Mouse (Mus musculus) urinary bladder, adult 2 months (tissue): Measurements from ENCODE around the gene Gm20388. TPM values are rescaled to one million over a fixed set of nuclear protein-coding genes. Genes with fewer than 3 reads are reported as not detected.

Experiments used
- DNase-seq: peaks from one replicate; pipeline ENCODE4 v3.0.0; 2022; ENCODE audit warnings: low spot score
- polyA plus RNA-seq: library from polyadenylated mRNA; depleted of rRNA; stranded (reverse); fragments of >200 nt; gene quantifications from 2 replicates; pipeline ENCODE4 v1.2.3, GENCODE M21; 2012

Gene Gm20388
- polyA plus RNA-seq, 1 experiment: 50.2 TPM

DNA sequence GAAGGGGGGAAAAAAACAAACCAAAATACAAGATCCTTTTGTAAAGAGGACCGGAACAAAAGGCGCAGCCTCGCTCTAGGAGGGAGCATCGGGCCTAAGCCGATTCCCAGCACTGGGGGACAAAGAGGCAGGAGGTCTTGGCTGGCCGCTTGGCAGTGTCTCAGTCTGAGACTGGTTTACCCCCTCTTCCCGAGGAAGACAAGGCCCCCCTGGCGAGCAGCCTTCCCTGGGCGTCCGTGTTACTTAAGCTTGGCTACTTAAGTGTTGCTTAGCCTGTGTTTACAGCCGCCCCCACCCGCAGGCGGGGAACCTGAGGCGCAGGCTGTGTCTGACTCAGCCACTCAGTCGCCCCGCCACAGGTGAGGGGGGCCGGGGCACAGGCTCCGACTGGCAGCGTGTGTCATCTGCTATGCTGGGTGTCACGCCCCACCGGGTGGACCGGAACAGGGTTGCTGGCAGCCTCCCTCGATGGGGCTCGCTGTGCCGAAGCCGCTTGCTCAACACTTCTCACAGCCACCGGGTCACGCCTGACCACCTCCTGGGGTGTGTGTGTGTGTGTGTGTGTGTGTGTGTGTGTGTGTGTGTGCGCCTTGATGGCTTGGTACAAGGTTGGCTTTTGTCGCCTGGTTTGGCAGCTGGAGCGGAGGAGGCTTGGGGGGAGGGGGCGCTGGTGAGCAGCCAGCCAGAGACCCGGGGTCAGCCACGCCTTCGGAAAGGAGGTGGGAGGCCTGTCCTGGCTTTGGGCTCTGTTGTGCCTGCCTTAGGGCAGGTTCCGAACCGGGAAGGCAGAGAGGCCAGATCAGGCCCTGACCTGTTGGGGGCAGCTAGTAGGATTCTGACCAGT, 628.0 kb downstream of the Gm20388 start:
- DNase-seq: peak; percentile 71

DNA sequence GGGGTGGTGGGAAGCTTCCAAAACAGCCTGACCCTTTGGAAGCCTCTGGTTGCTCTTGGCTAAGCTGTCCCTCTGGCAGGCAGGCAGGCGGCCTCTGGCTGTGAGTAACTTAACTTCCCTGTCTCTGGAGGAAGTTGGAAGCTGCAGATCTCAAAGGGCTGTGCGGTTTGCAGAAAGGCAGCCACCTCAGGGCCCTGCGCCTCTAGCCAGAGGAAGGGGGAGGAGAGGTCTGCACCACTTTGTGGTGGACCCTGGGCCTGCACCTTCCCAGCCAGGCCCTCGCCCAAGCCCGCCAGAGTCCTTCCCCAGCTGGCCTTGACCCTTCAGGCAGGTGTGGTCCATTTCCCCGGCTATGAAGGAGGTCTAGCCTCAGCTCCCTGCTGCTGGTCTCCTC, 628.7 kb downstream of the Gm20388 start:
- no peak for DNase-seq

DNA sequence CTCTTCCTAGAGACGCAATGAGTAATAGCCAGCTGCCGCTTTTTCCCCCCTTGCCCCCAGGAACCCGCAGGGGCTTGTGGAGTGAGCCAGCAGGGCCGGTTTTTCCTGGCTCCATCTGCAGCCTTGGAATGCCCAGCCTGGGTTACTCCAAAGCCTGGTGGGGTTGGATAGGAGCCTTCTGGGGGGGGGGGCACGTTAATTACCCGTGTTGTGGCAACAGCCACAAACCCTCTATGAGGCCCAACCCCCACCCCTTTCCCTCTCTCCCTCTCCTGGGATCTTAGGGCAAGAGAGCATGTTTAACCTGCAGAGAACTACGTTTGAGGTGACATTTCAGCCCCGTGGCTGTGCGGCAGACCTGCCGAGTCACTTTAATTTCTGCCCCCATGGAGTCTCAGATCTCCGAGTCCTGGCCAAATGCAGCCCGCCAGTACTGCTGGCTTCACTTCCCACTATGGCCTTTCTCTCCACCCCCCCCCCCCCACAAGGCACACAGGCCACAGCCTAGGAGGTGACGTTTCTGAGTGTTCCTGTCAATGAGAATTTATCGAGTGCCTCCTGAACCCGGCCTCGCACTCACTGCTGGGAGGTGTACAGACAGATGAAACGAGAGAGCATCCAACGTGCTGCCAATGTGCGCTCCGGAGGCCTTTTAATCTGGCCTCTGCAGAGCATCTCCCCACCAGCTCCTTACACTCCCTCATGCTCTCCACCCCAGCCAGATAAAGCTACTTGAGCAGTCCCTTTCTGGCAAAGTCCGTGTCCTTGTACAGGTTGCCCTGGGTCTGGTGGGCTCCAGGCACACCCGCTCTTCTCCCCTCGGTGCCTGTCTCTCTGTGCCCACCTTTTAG, 629.4 kb downstream of the Gm20388 start:
- DNase-seq: no peak

DNA sequence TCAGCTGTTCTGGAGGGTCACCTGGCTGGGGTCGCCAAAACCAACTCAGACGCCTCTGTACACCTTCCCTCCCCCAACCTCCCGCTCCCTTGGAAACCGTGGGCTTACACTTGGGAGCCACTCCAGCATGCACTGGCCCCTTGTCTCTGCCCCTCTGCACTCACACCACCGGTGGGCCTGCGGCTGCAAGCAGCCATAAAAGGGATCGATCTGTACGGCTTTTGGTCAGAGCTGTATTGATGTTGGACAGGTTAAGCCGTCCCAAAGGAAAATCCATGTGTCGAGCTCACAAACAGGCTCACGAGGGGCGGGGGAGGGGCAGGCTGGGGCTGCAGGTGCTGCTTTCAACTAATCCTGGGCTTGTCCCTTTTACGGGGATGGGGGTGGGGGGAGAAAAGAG, 632.4 kb downstream of the Gm20388 start:
- DNase-seq: no peak

- no peak for DNase-seq
Measured at GRCm38 (mm10) chr8:120543416-120544055, 632.9 kb downstream of the Gm20388 start.

GRCm38 (mm10) chr8:120544155-120544554, 633.5 kb downstream of the Gm20388 start:
- no peak for DNase-seq

DNA sequence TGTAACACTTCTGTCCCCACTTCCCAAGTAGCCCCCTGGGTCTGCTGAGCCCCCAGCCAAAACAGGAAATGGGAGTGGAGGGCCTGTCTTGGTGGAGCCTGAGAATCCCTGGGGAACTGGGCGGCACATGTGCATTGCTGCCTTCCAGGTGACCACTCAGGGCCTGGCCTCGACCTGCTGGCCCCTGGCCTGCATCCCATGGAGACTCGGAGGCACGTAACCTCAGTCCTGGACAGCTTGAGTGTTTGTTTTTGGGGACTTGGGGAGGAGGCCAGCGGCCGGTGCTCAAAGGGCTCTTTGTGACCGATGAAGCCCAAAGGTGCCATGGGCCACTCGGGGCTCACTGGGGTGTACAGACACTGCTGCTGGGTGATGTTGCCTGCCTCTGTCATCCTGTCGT, 636.9 kb downstream of the Gm20388 start:
- DNase-seq: no peak

GRCm38 (mm10) chr8:120548313-120548761, 637.7 kb downstream of the Gm20388 start:
- DNase-seq: no peak

DNA sequence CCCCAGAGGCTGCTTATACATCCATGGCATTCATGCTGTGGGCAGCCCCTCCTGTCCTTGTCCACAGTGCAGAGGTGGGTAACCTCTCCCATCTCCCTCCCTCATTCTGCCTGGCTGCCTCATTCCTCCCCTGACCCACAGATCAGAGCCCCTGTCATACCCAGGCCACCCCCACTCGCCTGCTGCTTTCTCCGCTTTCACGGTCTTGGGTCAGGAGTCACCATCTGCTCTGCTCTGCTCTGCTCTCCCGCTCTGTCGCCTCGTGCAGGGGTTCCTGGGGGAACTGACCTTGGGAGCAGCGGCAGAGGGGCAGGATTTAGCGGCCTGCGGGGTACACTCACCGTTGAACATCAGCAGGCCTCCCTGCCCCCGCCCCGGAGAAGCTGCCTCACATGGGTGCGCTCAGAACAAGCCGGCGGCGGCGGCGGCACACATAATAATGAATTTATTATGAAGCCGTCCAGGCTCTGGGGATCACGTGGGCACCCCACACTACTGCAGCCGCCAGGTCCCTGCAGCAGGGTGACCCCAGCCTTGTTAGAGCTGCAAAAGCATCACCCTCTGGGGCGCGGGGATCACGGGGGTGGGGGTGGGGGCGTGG, 638.8 kb downstream of the Gm20388 start:
- no peak for DNase-seq

DNA sequence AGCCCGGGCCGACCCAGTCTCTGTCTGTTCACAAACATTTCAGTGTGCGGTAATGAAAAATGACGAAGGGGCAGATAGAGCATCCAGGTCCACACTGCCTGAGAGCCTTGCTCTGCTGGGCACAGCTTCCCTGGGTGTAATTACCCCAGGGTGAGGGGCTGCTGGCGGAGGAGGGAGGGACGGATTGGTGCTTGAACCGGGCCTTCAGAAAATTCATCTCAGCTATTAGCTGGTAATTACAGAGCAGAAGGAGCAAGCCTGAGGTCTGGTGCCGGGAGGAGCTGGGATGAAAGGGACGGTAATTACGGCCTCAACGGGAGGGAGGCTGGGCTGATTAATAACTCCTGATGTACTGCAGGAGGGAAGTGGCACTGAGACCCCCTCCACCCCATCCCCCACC, 639.3 kb downstream of the Gm20388 start:
- DNase-seq: no peak

DNA sequence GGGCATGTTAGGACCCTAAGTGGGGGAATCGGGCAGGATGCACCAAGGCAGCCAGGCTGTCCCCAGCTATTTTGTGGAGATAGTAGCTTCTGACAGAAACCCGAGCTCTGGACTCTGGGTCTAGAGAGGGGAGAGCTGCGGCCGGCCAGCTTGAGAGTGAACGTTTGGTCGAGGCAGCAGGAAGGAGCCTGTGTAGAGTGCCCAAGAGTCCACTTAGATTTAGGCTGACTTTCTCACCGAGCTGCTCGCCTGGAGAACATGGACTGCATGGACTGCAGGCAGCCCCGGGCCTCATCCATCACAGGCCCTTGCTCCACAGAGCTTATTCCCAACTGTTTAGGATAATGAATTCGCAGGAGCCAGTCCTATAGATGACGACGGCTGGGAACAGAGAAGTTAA, 639.8 kb downstream of the Gm20388 start:
- DNase-seq: no peak

- DNase-seq: no peak
Measured at GRCm38 (mm10) chr8:120550937-120551676, 640.5 kb downstream of the Gm20388 start.

DNA sequence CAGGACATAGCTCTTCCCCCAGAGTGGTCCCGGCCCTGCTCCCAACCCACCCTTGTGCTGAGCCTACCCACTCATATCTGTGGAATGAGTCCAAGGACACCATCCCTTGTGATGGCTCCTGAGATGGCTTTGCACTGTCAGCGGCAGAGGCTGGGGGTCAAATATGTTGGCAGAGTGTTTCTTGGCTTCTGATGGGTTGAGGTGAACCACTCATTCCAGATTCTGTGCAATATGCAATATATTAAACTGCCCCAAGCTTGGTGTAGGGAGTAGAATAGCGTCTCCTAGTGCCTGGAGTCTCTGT, 641.0 kb downstream of the Gm20388 start:
- DNase-seq: no peak

DNA sequence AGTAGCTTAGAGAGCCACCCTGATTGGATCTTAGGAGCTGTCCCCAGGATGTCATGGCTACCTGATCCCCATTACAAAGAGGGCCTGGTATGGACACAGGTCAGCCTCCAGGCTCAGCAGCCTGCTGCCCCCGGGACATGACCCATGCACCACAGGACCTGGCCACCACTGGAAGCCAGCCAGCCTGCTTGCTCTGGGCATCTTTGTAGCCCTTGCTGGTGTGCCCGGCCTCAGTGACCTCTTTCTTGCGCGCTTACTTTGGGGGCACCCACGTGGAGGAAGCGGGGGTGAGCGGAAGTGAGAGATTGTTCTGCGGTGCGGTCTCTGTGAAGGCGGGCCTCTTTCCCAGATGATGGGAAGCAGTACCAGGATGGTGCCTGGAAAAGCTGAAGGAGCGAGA, 641.9 kb downstream of the Gm20388 start:
- no peak for DNase-seq

GRCm38 (mm10) chr8:120553441-120554123, 642.9 kb downstream of the Gm20388 start:
- no peak for DNase-seq

GRCm38 (mm10) chr8:120554466-120555039, 643.9 kb downstream of the Gm20388 start:
- DNase-seq: no peak

GRCm38 (mm10) chr8:120556198-120556892, 645.7 kb downstream of the Gm20388 start:
- DNase-seq: no peak

- no peak for DNase-seq
Measured at GRCm38 (mm10) chr8:120557170-120557965, 646.7 kb downstream of the Gm20388 start.

DNA sequence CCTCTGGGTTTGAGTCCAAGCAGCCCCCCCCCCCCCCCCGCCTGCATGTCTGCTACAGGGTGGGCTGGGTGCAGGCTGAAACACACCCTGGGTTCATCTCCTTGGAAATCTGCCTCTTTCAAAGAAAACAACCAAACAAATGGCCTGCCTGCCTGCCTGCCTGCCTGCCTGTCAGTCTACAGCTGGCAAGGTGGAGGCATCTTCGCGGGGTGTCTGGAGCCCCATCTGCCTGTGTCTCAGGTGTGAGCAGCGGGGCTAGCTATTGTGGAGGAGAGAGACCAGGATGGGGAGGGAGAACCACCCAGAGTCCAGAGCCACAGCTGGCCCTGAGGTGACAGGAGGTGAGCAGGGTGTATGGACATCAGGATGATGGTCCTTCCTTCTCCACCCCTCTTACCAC, 647.5 kb downstream of the Gm20388 start:
- no peak for DNase-seq
